Mouse (Mus musculus) intestine, embryonic 15.5 days (tissue): ENCODE results near the gene 2310057N15Rik. TPM values are rescaled to one million over a fixed set of nuclear protein-coding genes. Genes with fewer than 3 reads are reported as not detected.
"Not testable (repeated sequence)": the region's sequence is repeated elsewhere in the genome, so short reads cannot be mapped to it uniquely, and the experiment has no call there.

Experiments
- ATAC-seq: fragments of 200-750 bp; cut with Nextera tagmentation; 2 replicates; pipeline ENCODE4 v1.8.0; 2017; ENCODE audit warnings: moderate TSS enrichment, moderate library complexity
- H3K27ac ChIP-seq: fragments of 300-500 bp; sonication (generic); 2 replicates; pipeline ENCODE4 v1.5.1; 2015; ENCODE audit warnings: mild to moderate bottlenecking, inconsistent platforms
- H3K27me3 ChIP-seq: fragments of 300-500 bp; sonication (generic); replicated peaks from 2 replicates; pipeline ENCODE4 v1.6.1; 2015; ENCODE audit warnings: inconsistent platforms
- H3K36me3 ChIP-seq: fragments of 300-500 bp; sonication (generic); 2 replicates; pipeline ENCODE4 v1.6.1; 2015; ENCODE audit warnings: inconsistent platforms
- H3K4me1 ChIP-seq: fragments of 300-500 bp; sonication (generic); replicated peaks from 2 replicates; pipeline ENCODE4 v1.6.1; 2015; ENCODE audit warnings: inconsistent platforms
- H3K4me2 ChIP-seq: fragments of 300-500 bp; sonication (generic); replicated peaks from 2 replicates; pipeline ENCODE4 v1.6.1; 2015; ENCODE audit warnings: mild to moderate bottlenecking, inconsistent platforms
- H3K4me3 ChIP-seq: fragments of 300-500 bp; sonication (generic); replicated peaks from 2 replicates; pipeline ENCODE4 v1.5.1; 2015; ENCODE audit warnings: inconsistent platforms
- H3K9ac ChIP-seq: fragments of 300-500 bp; sonication (generic); 2 replicates; pipeline ENCODE4 v1.6.1; 2015; ENCODE audit warnings: inconsistent platforms
- H3K9me3 ChIP-seq: fragments of 300-500 bp; sonication (generic); 2 replicates; pipeline ENCODE4 v1.6.1; 2016; ENCODE audit warnings: inconsistent platforms
- WGBS: fragments of 180-500 bp; shearing (Covaris S2); methylation state at CpG from one replicate; pipeline ENCODE4 v1.1.7; 2015; 5-methylcytosine and 5-hydroxymethylcytosine counted together
- polyA plus RNA-seq: library from polyadenylated mRNA; unstranded; fragments of >200 nt; fragmentation: Nextera tagmentation; extraction: Ambion mirVana; gene quantifications from 2 replicates; pipeline ENCODE4 v1.2.1, GENCODE M21; 2015

2310057N15Rik gene
- not detected in 2 replicates for polyA plus RNA-seq

GRCm38 (mm10) chr16:88774106-88774505 lies at the start of gene 2310057N15Rik:
Gene 2310057N15Rik, minus strand, starts transcription at chr16:88774206.
- H3K4me1 ChIP-seq = no peaks in the 10 kb centered on the region
- no peaks in the 10 kb centered on the region for H3K9me3 ChIP-seq
- H3K4me2 ChIP-seq = no peak within 1 kb of the TSS
- no peak within 1 kb of the TSS for H3K9ac ChIP-seq
- WGBS = 84% methylated on average over 2 of the region's 2 CpGs
- H3K4me3 ChIP-seq = no peak within 1 kb of the TSS
- no peaks in the 10 kb centered on the region for H3K27me3 ChIP-seq
- no peak within 1 kb of the TSS for H3K27ac ChIP-seq
- no peak for ATAC-seq
- no peaks in the 10 kb centered on the region for H3K36me3 ChIP-seq

- Histone ChIP-seq H3K27ac (no peak overlapping the region), H3K36me3 (no peaks in the 10 kb centered on the region), H3K4me2 (no peak overlapping the region), H3K27me3 (no peaks in the 10 kb centered on the region), H3K4me3 (no peak overlapping the region), H3K9ac (no peak overlapping the region), H3K4me1 (no peaks in the 10 kb centered on the region), H3K9me3 (no peaks in the 10 kb centered on the region)
- 87% methylated on average over 3 of the region's 3 CpGs for WGBS
- no peak for ATAC-seq
Observed at GRCm38 (mm10) chr16:88823736-88824135, 49.7 kb upstream of the 2310057N15Rik start.

GRCm38 (mm10) chr16:88820066-88820465 lies 46.1 kb upstream of the 2310057N15Rik start, which contains the start of gene Krtap15:
Gene Krtap15, plus strand, starts transcription at chr16:88820215.
- Histone ChIP-seq H3K4me2 (no peak within 1 kb of the TSS), H3K27ac (no peak within 1 kb of the TSS), H3K9ac (no peak within 1 kb of the TSS), H3K9me3 (no peaks in the 10 kb centered on the region), H3K27me3 (no peaks in the 10 kb centered on the region), H3K4me3 (no peak within 1 kb of the TSS), H3K4me1 (no peaks in the 10 kb centered on the region), H3K36me3 (no peaks in the 10 kb centered on the region)
- WGBS = 86% methylated on average over 3 of the region's 3 CpGs
- ATAC-seq = no peak

GRCm38 (mm10) chr16:88811827-88812226 lies 37.8 kb upstream of the 2310057N15Rik start, which contains the start of gene Gm20741:
Gene Gm20741, minus strand, starts transcription at chr16:88812220.
- Histone ChIP-seq H3K4me2 (no peak within 1 kb of the TSS), H3K27me3 (no peaks in the 10 kb centered on the region), H3K9ac (no peak within 1 kb of the TSS), H3K4me3 (no peak within 1 kb of the TSS), H3K4me1 (no peaks in the 10 kb centered on the region), H3K27ac (no peak within 1 kb of the TSS), H3K9me3 (no peaks in the 10 kb centered on the region), H3K36me3 (no peaks in the 10 kb centered on the region)
- WGBS = 82% methylated on average over 2 of the region's 2 CpGs
- ATAC-seq = no peak

- Histone ChIP-seq H3K36me3 (no peaks in the 10 kb centered on the region), H3K9ac (no peak overlapping the region), H3K4me1 (no peaks in the 10 kb centered on the region), H3K9me3 (no peaks in the 10 kb centered on the region), H3K27me3 (no peaks in the 10 kb centered on the region), H3K27ac (no peak overlapping the region), H3K4me2 (no peak overlapping the region), H3K4me3 (no peak overlapping the region)
- ATAC-seq = no peak
- 78% methylated on average over 2 of the region's 2 CpGs for WGBS
Observed at GRCm38 (mm10) chr16:88786786-88787185, 12.8 kb upstream of the 2310057N15Rik start.

- WGBS = 88% methylated on average over 5 of the region's 6 CpGs
- no peaks in the 10 kb centered on the region for H3K4me1 ChIP-seq
- no peaks in the 10 kb centered on the region for H3K27me3 ChIP-seq
- no peaks in the 10 kb centered on the region for H3K9me3 ChIP-seq
- ATAC-seq = no peak
- no peaks in the 10 kb centered on the region for H3K36me3 ChIP-seq
- no peak within 1 kb of the TSS for H3K27ac ChIP-seq
- H3K9ac ChIP-seq = no peak within 1 kb of the TSS
- no peak within 1 kb of the TSS for H3K4me3 ChIP-seq
- no peak within 1 kb of the TSS for H3K4me2 ChIP-seq
Observed at GRCm38 (mm10) chr16:88777596-88777995, 3.6 kb upstream of the 2310057N15Rik start, which contains the start of gene Gm5965. Gene Gm5965, plus strand, starts transcription at chr16:88777896.

- H3K4me3 ChIP-seq, H3K27ac ChIP-seq, H3K9ac ChIP-seq, H3K27me3 ChIP-seq, H3K4me1 ChIP-seq, ATAC-seq, H3K4me2 ChIP-seq, H3K9me3 ChIP-seq, H3K36me3 ChIP-seq: not testable (repeated sequence)
- 87% methylated on average over 3 of the region's 3 CpGs for WGBS
Observed at GRCm38 (mm10) chr16:88758547-88758946, 15.5 kb downstream of the 2310057N15Rik start, which contains the start of gene 2310034C09Rik. Gene 2310034C09Rik, plus strand, starts transcription at chr16:88758847.

GRCm38 (mm10) chr16:88751535-88751934 lies 22.5 kb downstream of the 2310057N15Rik start, which contains the start of gene Krtap13:
Gene Krtap13, minus strand, starts transcription at chr16:88751635.
- not testable (repeated sequence) for H3K36me3 ChIP-seq, H3K4me1 ChIP-seq, H3K9me3 ChIP-seq, ATAC-seq, H3K4me2 ChIP-seq, H3K27ac ChIP-seq, H3K9ac ChIP-seq, H3K4me3 ChIP-seq, H3K27me3 ChIP-seq
- 79% methylated on average over 3 of the region's 3 CpGs for WGBS

- Histone ChIP-seq H3K4me3 (no peak overlapping the region), H3K9ac (no peak overlapping the region), H3K27ac (no peak overlapping the region), H3K4me1 (no peaks in the 10 kb centered on the region), H3K9me3 (no peaks in the 10 kb centered on the region), H3K27me3 (no peaks in the 10 kb centered on the region), H3K4me2 (no peak overlapping the region), H3K36me3 (no peaks in the 10 kb centered on the region)
- 64% methylated on average over 4 of the region's 4 CpGs for WGBS
- ATAC-seq = no peak
Observed at GRCm38 (mm10) chr16:88747943-88748342, 26.1 kb downstream of the 2310057N15Rik start.

GRCm38 (mm10) chr16:88744750-88745340 lies 29.2 kb downstream of the 2310057N15Rik start:
- Histone ChIP-seq H3K9me3 (no peaks in the 10 kb centered on the region), H3K4me1 (no peaks in the 10 kb centered on the region), H3K4me2 (no peak overlapping the region), H3K4me3 (no peak overlapping the region), H3K9ac (no peak overlapping the region), H3K27ac (no peak overlapping the region), H3K27me3 (no peaks in the 10 kb centered on the region), H3K36me3 (no peaks in the 10 kb centered on the region)
- ATAC-seq = no peak
- 81% methylated on average over 4 of the region's 4 CpGs for WGBS

- Histone ChIP-seq H3K27ac (no peak overlapping the region), H3K4me3 (no peak overlapping the region), H3K36me3 (no peaks in the 10 kb centered on the region), H3K4me1 (no peaks in the 10 kb centered on the region), H3K27me3 (no peaks in the 10 kb centered on the region), H3K9me3 (no peaks in the 10 kb centered on the region), H3K9ac (no peak overlapping the region), H3K4me2 (no peak overlapping the region)
- WGBS = 46% methylated on average over 2 of the region's 2 CpGs
- ATAC-seq = no peak
Observed at GRCm38 (mm10) chr16:88735391-88735790, 38.6 kb downstream of the 2310057N15Rik start.

GRCm38 (mm10) chr16:88728812-88729275 lies 45.2 kb downstream of the 2310057N15Rik start, which contains the start of gene Krtap13-1:
Gene Krtap13-1, plus strand, starts transcription at chr16:88728862.
- 66% methylated on average over 4 of the region's 4 CpGs for WGBS
- Histone ChIP-seq H3K9me3 (no peaks in the 10 kb centered on the region), H3K9ac (no peak within 1 kb of the TSS), H3K4me1 (no peaks in the 10 kb centered on the region), H3K27ac (no peak within 1 kb of the TSS), H3K36me3 (no peaks in the 10 kb centered on the region), H3K4me2 (no peak within 1 kb of the TSS), H3K27me3 (no peaks in the 10 kb centered on the region), H3K4me3 (no peak within 1 kb of the TSS)
- no peak for ATAC-seq
